16 mouse cellular contexts compared by ENCODE assay signal in genomic region chr9:22567726-22568125, GRCm38 (mm10).
"Had no signal": no experiment of that assay in that cellular context is flagged by ENCODE, and none has a peak within 500 bp of the region (broad histone marks: within the 10 kb centered on the region; RNA-seq: fewer than 3 reads in every experiment).

No protein-coding gene starts in this region.

- H3K4me1 ChIP-seq: lung, embryonic 15.5 days; megakaryocyte, embryonic 14.5 days; midbrain, embryonic 13.5 days; midbrain, embryonic 15.5 days; neural tube, embryonic 12.5 days; stomach, embryonic 15.5 days had no signal

- H3K9me3 ChIP-seq: lung, embryonic 15.5 days; megakaryocyte, embryonic 14.5 days; midbrain, embryonic 13.5 days; midbrain, embryonic 15.5 days; neural tube, embryonic 12.5 days; stomach, embryonic 15.5 days had no signal

- H3K27me3 ChIP-seq: lung, embryonic 15.5 days; midbrain, embryonic 13.5 days; midbrain, embryonic 15.5 days; neural tube, embryonic 12.5 days; stomach, embryonic 15.5 days had no signal

- H3K27ac ChIP-seq: lung, embryonic 15.5 days; macrophage; midbrain, embryonic 13.5 days; midbrain, embryonic 15.5 days; neural tube, embryonic 12.5 days; stomach, embryonic 15.5 days; stomach, postnatal 0 days had no signal

- H3K36me3 ChIP-seq: lung, embryonic 15.5 days; midbrain, embryonic 13.5 days; midbrain, embryonic 15.5 days; neural tube, embryonic 12.5 days; stomach, embryonic 15.5 days had no signal

- DNase-seq: lung, postnatal 14 days; lung, postnatal 36 days; right cerebral cortex, postnatal 14 days; thymus, adult 2 months; thymus, postnatal 25 days; thymus, postnatal 4 days had no signal

- H3K9ac ChIP-seq: lung, embryonic 15.5 days; midbrain, embryonic 13.5 days; midbrain, embryonic 15.5 days; neural tube, embryonic 12.5 days; stomach, embryonic 15.5 days had no signal

- H3K4me2 ChIP-seq: lung, embryonic 15.5 days; midbrain, embryonic 11.5 days; midbrain, embryonic 13.5 days; midbrain, embryonic 15.5 days; neural tube, embryonic 12.5 days; stomach, embryonic 15.5 days had no signal

- ATAC-seq: lung, postnatal 0 days; midbrain, embryonic 13.5 days; midbrain, embryonic 15.5 days had no signal

- H3K4me3 ChIP-seq: lung, embryonic 15.5 days; midbrain, embryonic 13.5 days; midbrain, embryonic 15.5 days; neural tube, embryonic 12.5 days; stomach, embryonic 15.5 days had no signal
